Mouse (Mus musculus): Measurements from ENCODE around the gene Armc10. TPM values are rescaled to one million over a fixed set of nuclear protein-coding genes. Genes with fewer than 3 reads are reported as not detected.
"Not testable (repeated sequence)": the region's sequence is repeated elsewhere in the genome, so short reads cannot be mapped to it uniquely, and the experiment has no call there.

The Armc10 gene
- total RNA-seq, 2 experiments from 2014 or later = 50.8 to 52.8 TPM

DNA sequence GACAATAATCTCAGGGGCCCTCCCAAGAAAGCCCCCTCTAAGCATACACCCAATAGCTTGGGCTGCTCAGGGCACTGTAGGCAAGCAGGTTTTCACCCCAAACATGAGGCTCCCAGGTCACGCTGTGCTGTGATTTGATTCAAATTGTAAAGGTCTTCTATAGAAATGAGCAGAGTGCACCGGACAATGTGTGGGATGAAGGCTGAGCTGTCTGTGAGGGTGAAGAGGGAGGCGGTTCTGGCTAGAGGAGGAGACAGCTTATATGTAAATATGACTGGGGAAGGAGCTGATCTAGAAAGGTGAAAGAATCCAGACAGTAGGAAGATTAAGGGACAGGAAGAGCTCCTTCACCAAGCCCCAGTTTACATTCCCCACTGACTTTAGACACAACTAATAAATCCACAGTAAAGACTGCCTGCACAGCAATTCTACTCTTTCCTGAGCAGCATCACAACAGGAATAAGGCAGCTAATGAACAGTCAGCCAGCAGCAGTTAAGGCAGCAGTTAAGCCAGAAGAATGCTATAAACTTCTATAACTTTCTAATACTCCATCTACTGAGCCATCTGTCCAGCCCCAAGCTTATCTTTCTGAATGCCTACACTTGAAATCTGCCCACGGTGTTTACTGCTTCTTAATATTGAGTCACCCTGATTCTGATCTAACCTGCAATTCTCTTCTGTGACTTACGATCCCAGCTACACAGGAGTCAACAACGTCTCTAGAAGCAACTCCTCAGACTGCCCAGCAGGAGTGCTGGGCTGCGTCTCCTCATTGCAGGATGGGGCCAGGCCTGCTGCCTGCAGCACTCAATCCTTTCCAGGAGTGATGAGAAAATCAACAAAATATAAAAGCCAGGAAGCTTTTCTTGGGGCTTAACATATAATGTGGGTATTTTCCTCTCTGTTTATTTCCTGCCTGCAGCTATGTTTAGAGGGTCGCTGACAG, 21.9 kb downstream of the Armc10 start:
- no peak for ATAC-seq (replicated peaks; ENCODE audit: poor library complexity)

DNA sequence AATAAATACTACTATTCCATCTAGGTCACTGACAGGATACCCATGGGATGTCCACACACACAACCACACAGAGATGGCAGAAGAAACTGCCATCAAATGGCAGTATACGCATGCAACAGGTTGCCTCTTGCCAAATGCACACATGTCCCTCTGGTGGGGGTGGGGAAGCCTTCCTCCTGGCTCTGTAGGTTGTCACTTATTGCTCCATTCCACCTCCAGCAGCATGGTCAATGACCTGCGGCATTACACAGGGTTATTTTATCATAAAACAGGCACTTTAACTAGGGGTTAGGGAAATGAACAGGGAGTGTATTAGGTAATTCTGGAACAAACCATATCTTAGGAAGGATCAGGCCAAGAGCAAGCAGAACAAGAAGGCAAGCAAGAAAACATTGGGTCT, 23.7 kb downstream of the Armc10 start:
- no peak for ATAC-seq (replicated peaks; ENCODE audit: poor library complexity)

DNA sequence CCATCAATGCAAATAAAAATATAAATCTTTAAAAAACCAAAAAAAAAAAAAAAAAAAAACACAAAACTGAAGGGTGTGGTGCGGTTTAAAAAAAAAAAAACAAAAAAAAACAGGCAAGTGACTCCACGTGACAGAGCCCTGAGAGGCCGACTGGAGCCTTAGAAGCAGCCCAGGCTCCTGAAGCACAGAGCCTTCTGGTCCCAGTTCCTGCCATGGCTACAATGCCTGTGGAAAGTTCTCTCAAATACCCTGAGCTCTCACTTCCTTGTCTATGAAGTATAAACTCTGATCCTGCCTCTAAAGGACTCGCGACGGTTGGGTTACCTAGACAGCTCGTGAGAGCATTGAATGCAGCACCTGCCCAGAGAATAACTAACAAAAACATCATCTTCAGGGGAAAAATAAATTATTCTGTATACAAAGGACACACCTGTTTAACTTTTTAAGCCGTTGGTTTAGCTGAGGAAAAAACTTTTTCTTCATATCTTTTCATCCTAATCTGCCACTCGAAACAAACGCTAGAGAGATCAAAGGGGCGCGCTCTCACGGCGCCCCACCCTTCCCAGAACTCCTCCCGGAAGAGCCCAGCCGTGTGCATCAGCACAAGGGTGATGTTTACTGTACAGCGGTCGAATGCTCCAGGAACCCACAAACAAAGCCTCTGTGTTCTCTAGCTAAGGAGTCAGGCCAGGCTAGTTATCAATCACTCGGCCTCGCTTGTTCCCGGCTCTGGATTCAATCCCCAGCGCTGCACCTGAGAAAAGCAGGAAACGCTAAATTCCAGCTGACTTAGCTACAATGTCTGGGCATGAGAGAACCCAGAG, 27.4 kb downstream of the Armc10 start:
- ATAC-seq (replicated peaks; ENCODE audit: poor library complexity) = peak; percentile 82

DNA sequence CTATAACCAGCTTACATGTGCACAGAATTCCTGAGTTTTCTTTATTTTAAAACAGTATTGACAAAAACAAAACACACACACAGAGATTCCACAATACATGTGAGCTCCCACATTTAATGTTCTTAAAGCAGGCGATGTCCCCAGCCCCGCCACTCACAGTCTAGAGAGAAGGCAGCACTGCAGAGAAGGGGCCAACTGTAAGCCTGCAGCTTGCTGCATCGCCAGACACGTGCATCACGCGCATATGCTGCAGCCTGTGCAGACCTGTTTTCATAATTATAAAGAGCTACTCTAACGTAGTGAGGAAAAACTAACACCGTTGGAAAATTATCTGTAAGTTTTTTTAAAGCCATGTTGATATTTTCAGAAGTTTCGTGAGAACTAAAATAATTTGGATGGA, 28.1 kb downstream of the Armc10 start:
- no peak for ATAC-seq (replicated peaks; ENCODE audit: poor library complexity)

DNA sequence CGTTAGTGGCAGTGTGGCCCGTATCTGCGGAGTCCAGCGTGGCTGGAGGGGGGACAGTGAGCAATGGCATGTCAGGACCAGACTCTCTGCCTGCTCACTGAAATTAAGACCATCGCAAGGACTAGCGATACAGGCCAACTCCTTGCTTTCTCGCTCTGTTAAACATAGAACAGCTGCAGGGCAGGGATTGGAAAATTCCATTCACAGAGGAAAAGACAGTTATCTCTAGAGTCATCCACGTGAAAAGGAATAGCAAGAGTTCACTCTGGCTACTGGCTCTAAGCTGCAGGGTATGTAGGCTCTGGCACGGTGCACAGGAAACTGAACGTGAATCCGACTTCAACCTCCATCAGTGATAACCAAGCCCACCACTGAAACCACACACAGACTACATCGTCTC, 29.4 kb downstream of the Armc10 start:
- ATAC-seq (replicated peaks; ENCODE audit: poor library complexity) = no peak

DNA sequence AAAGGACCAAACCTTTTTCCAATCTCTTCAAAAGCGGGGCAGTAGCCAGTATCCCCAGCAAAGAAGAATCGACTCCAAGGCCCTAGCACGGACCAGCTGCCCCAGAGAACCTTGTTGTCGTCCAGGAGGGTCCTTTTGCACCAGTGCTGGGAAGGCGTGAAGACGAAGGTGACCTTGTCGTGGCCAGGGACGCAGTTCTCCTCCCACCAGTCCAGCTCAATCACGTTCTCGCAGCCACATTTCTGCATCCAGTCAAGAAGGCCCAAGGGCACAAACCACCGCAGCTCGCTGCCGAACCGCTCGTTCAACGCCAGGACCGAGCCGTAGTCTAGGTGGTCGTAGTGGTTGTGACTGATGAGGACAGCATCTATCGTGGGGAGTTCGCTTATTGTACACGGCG, 29.9 kb downstream of the Armc10 start:
- no peak for ATAC-seq (replicated peaks; ENCODE audit: poor library complexity)

DNA sequence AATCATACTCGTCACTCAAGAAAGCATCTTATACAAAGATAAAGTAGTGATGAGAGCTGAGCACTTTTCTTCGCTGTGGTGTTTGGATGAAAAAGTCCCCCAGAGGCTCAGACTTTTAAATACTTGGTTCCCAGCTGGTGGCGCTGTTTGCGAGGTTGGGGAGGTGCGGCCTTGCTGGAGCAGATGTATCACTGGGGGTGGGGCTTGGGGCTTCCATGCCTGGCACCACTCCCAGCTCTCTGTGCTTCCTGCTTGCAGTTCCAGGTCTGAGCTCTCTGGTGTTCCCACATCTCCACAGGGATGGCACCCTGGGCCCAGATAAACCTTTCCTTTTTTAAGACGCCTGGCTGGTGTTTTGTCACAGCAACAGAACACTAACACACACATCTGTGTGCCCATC, 32.3 kb downstream of the Armc10 start:
- ATAC-seq (replicated peaks; ENCODE audit: poor library complexity) = no peak

DNA sequence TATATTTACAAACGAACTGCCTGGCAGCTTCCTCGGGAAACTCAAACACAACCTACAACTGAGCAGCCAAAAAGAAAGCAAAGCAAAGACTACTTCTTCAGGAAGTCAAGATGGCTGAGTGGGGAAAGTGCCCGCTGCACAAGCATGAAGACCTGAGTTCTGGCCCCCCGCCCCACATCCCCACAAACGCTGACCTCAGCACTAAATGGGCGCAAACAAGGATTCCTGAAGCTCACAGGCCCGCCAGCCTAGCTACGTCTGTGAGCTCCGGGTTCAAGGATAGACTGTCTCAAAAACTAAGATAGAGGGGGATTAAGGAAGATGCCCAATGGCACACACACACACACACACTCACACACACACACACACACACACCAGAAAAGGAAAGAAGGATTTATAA, 32.8 kb downstream of the Armc10 start:
- no peak for ATAC-seq (replicated peaks; ENCODE audit: poor library complexity)

DNA sequence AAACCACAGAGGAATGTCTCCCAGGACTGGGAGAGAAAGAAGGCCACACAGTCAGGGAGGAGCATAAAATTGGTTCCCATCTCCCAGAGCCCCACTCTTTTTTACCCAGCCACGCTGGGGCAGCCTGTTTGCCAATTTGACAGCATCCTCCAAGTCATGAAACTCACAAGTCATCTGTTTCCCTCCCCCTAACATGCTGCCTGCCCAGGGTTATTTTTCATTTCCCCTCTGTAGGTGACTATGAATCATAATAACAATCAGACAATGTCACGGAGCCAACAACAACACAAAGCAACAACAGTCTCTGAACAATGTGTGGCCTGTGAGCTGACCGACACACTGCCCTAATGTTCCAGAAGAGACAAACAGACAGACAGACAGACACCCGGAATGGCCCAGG, 34.4 kb downstream of the Armc10 start:
- no peak for ATAC-seq (replicated peaks; ENCODE audit: poor library complexity)

DNA sequence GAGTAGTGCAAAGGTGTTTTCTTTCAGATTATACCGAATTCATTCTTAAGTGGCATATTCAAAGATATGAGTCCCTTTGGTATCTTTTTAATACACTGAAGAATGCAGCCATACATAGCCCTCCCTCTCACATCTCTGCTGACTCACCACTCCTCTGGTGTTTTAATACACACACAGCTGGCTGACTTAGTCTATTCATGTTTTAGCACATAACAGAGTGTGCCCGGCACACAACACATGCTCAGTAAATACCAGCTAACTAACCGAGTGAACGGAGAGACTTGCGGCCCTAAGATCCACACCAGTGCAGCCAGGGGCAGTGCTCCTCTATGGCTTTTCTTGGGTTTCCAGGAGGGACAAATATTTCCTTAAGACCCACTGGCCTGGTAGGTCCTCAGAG, 35.3 kb downstream of the Armc10 start:
- ATAC-seq (replicated peaks; ENCODE audit: poor library complexity) = peak; percentile 26; the same call in 1 of the 2 replicates

DNA sequence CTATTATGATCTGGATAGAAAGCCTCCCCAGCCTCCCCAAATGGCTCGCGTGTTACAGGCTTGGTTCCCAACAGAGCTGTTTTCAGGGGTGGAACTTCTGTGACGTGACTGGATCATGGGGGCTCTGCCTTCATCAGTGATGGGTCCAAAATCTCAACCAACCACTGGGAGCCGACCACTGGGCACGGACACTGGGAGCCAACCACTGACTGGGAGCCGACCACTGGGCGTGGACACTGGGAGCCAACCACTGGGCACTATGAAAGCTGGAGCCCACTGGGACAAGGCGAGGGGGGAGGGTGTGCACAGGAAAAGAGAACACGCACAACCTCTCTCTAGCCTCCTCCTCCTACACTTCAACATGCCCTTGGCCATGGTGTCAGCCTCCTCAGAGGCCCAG, 38.2 kb downstream of the Armc10 start:
- no peak for ATAC-seq (replicated peaks; ENCODE audit: poor library complexity)

DNA sequence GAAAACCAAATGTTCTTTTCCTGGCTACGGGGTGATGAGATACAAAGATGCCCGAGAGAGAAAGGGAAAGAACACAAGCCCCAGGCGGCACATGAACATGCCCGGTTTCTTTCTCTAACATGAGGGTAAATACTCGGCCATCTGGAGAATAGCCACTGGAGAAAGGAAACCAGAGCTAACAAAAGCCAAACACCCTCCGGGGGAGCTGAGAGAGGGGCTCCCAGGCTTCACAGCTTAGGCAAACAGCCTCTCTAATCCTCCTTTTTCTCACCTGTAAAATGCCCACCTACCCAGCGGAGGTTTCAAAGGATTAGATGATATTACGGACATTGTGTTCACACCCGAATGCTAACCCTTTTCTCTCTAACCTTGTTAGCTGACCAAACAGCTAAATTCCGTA, 39.4 kb downstream of the Armc10 start:
- no peak for ATAC-seq (replicated peaks; ENCODE audit: poor library complexity)

DNA sequence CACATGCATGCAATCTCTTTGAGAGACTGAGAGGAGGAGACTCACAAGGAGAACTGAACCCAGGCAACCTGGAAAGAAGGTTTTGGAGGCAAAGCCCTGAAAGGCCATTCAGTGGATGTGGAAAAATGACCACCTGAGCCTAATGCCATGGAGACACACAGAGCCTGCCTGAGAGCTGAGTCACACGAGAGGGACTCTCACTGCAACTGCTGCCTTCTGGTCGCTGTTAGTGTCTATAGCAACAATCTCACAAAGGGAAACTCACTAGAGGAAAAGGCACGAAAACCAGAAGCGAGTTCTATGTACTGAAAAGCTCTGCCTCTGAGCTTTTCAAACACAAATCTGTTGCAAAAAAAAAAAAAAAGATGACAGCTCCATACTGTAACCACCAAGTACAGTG, 41.4 kb downstream of the Armc10 start:
- peak; percentile 66 for ATAC-seq (replicated peaks; ENCODE audit: poor library complexity)

DNA sequence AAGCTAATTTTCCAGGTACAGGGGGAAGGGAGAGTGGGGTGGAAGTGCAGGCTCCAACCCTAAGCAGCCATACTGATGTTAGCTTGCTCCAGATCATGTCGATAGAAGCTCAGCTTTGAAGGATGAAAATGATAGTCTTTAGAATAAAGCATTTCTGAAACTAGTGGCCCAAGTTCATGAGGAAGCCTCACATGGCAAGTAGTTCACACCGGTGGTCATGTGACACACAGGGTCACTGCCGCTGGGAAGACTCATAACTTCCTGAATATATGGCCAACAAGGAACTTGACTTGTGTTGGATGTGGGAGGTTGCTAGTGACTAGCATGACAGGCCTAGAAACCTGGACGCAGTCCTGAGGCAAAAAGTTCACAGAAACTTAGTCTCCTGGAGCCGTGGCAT, 46.6 kb downstream of the Armc10 start:
- ATAC-seq (replicated peaks; ENCODE audit: poor library complexity) = no peak

DNA sequence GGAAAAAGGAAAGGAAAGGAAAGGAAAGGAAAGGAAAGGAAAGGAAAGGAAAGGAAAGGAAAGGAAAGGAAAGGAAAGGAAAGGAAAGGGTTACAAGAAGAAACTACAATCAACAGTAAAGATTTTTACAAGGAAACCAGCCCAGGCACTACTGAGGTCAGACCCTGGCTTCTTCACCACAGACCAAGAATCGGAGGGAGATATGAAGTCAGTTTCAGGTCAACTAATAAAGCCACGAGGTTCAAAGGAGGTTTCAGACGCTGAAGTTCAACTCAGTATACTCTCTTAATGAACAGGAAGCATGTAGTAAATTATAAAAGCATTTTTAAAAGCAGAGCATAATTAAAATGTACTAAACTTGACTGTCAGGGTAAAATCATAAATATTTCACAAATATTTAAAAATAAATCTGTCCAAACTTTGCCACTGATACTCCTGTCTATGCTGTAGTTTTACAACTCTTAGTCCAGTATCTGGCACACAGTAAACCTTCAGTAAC, 47.8 kb downstream of the Armc10 start:
- no peak for ATAC-seq (replicated peaks; ENCODE audit: poor library complexity)

DNA sequence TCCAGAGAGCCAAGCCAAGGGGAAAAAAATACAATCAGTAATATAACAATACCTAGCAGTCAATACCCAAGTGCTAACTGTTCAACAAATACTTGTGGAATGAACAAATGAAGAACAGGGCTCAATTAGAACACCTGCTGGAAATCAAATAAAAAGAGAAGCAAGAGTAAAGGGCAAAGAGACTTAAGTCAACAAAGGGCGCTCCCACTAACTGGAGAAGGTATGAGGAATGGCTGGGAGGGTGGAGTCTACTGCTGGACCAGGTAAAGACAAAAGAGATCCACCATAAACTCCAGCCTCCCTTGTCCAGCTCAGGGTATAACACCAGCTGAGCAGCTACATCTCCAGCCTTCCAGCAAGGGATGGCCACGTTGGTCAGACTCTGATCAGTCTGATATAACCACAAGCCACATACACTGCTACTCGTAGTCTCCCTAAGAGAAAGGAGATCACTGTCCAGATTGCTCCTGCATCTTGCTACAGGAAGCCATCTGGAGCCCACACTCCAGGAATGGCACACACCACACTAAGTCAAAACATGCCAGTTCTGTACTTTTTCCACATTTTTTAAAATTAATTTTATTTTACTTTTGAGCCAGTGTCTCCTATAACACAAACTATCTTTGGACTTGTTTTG, 49.4 kb downstream of the Armc10 start:
- no peak for ATAC-seq (replicated peaks; ENCODE audit: poor library complexity)

DNA sequence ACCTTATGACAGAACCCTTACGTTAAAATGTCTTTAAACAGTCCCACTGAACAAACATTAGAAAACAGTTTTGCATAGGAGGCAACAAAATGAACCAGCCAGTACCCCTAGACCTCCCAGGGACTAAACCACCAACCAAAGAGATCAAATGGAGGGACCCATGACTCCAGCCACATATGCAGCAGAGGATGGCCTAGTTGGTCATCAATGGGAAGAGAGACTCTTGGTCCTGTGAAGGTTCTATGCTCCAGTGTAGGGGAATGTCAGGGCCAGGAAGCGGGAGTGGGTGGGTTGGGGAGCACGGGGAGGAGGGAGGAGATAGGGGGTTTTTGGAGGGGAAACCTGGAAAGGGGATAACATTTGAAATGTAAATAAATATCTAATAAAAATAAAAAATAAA, 53.9 kb downstream of the Armc10 start:
- not testable (repeated sequence) for ATAC-seq (replicated peaks; ENCODE audit: poor library complexity)

DNA sequence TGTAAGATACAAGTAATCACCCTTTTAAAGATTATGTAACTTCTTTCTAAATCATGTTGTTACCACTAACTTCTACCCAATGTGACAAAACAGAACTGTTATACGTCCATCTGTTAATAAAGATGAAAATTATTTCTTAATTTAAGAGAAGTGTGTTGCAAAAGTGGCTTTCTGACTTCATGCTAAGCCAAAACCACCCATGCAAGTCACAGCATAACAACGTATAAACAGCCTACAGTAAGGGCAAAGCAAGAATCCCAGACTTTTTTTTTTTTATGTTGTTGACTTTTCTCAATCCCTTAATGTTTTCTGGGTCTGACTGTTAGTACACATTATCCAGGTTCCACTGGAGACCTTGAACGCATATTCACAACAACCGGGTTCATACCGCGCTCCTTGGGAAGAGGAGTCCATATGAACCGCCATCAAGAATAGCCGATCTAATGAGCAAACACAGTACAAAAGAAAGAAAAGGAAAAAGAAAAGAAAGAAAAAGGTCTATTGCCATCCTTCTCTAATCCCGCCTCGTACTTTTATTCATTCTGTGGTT, 54.7 kb downstream of the Armc10 start:
- no peak for ATAC-seq (replicated peaks; ENCODE audit: poor library complexity)

DNA sequence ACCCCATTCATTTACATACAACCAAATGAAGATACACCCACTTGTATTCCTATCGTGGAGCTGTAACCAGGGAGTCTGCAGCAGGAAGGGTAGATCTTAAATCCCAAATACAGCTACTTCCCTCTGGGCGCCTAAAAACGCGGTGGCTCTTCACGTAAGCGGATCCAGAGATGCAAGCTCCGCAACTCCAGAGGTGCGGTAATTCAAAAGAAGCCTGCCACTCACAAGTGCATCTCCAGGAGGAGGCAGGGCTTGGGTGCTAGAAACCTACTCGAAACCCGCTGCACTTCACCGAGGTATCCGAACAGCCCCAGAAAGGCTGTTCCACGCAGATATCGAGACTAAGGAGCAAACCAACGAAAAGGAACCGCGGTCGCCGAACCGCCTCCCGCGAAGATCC, 55.3 kb downstream of the Armc10 start:
- ATAC-seq (replicated peaks; ENCODE audit: poor library complexity) = peak; percentile 49

DNA sequence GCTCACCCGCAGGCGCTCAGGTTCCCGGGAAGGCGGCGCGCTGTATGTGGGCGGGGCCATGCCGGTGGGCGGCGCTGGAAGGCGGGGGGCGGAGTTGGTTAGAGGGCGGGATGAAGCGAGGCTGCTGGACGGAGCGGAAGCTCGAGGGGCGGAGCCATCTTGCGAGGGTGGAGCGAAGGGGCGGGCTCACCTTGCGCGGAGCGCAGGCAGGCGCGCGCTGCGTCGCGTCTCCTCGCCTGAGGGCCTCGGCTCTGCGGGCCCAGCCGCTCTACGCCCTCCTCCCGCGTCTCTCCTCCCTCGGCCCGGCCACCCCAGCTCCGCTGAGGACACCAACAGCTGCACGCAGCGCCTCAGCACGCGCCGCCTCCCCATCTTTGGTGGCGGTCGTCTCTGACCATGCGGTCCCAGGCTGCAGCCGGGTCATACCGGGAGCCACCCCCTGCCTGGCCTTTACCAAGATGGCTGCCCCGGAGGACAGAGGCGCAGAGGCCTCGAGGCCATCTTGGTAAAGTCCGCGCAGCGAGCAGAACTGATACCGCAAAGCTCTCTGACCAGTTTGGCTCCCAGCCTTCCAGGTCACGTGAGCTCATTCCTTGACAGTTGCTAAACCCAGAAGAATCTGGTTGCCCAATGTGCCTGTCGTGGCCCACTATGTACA, 55.9 kb downstream of the Armc10 start, which contains the start of gene Napepld:
Gene Napepld, minus strand, starts transcription at position 46 of the 658 bp plus-strand sequence.
- peak; percentile 87 for ATAC-seq (replicated peaks; ENCODE audit: poor library complexity)
